Mouse (Mus musculus) mouse trophoblast stem cell (cell line): ENCODE data around the gene Usp40.
"Not testable (repeated sequence)": the region's sequence is repeated elsewhere in the genome, so short reads cannot be mapped to it uniquely, and the experiment has no call there.

Source experiments
- in situ Hi-C, 2 experiments: fragments of 300-500 bp; cut with MseI, MboI; formaldehyde crosslinking; loops; 2 replicates in 1 of 2; 3 replicates in 1 of 2; pipeline ENCODE4 v1.15.1; 2025

Usp40 gene

DNA sequence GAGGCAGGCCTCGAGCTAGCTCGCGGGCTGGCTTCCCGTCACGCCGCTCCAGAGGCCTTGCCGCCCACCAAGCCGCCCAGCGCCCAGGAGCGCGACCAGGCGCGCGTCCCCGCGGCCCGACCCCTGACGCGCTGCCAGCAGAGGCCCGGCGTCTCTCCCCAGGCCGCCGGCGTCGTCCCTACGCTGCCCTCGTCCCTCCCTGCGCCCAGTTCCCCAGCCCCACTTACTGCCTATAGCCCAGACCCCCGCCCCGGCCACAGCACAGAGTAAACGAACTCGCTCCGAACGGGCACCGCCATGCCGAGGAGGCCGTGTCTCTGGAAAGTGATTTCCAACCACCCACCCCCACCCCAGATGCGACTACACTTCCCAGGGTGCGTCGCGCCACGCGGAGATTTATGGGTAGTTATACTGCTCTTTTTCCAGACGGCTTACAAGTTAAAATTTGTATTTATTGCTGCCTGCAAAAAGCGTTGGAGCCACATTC is at the start of gene Usp40:
Gene Usp40, minus strand, starts transcription at position 341 of the 487 bp plus-strand sequence.
- in situ Hi-C loops = no loop called here

DNA sequence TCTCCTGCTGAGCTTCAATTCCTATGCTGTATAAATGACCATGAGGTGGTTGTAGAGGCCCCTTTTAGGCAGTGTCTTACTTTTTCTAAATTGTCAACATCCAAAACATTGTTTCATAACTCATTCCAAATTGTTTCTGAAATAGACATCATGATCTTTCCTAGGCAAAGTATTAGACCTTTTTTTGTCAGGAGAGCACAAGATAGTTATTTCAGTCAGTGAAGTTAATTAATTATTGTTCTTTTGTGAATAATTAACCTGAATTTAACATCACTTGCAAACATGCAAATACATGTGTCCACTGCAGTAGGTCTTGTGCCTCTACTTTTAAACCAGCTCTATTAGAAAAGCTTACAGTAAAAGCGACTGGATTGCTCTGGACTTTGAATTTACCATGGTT is 46.7 kb upstream of the Usp40 start, which contains the start of gene Ugt1a10:
Gene Ugt1a10, plus strand, starts transcription at position 301 of the 400 bp plus-strand sequence.
- in situ Hi-C loops = no loop called here

DNA sequence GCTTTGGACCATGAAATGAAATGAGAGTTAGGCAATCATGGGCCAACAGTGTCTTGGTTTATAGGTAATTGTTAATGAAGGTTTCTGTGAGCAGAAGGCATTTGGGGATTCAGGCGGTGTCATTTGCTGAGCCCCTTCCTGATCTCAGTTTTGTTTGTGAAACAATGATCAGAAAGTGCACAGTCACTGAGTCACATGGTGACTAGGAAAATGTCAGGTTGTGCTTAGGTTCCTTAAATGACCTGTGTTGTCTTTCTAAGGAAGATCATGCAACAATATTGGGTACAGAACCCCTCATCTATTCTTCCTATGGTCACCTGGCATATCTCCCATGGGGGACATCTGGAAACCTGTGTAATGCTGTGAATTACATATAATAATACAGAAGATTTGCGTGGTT is 39.1 kb upstream of the Usp40 start:
- in situ Hi-C loops = not testable (repeated sequence)

DNA sequence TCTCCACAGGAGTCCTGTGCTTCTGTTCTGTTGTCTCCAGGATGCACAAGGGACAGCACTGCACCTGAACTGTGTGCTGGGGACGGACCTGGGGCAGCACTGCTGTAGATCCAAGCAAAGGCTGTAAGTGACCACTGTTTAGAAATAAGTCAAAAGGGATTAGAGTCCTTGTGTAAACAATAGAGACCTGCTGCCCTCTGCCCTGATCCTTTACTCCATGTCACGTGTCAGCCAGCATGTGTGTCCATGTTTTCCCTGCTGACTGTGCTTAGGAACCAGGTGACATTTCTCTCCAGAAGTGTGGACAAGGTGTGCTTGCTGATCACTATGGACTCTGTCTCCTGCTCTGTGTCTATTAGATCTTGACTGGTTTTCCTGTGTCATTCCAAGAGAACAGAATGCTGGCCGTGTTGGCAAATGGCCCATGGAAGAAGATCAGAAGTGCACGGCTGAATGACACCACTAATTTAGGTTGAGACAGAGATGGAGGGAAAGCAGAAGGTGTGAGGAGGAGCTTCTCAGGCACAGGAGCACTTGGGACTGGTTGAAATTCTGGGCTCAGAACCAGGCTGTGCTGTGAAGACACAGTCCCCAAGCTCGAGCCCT is 36.6 kb upstream of the Usp40 start:
- in situ Hi-C loops = not testable (repeated sequence)

GRCm38 (mm10) chr1:88043044-88043443 is 34.7 kb upstream of the Usp40 start:
- in situ Hi-C loops = not testable (repeated sequence)

DNA sequence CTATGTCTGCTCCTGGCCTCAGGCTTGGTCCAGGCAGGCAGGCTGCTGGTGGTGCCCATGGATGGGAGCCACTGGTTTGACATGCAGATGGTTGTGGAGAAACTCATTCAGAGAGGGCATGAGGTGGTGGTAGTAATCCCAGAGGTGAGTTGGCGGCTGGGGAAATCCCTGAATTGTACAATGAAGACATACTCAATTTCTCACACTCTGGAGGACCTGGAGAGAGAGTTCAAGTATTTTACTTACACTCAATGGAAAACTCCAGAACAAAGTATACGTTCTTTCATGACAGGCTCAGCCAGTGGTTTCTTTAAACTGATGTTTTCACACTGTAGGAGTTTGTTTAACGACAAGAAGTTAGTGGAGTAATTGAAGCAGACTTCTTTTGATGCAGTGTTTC is 16.9 kb upstream of the Usp40 start:
- in situ Hi-C loops = not testable (repeated sequence)

- in situ Hi-C loops = no loop called here
Measured at GRCm38 (mm10) chr1:88015371-88015770, 7.0 kb upstream of the Usp40 start.

- in situ Hi-C loops = no loop called here
Measured at GRCm38 (mm10) chr1:88014671-88015070, 6.3 kb upstream of the Usp40 start.

DNA sequence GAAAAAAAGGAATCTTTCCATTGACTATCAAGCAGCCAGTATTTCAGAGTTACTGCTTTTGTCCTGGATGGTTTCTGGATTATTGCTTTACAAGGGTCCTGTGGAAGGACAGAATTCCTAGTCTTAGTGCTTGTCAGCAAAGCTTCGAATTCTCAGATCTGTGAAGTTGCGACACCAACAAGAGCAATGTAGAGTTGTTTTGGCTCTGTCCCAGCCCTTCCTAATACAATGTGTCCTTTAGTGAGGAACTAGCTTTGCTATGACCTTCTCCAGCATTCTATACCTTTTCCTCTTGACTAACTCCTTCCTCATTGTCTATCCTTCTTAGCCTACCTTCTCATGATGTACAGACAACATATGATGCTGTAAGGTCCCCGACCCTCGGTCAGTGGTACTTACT is 5.8 kb upstream of the Usp40 start:
- in situ Hi-C loops = no loop called here

- in situ Hi-C loops = no loop called here
Measured at GRCm38 (mm10) chr1:88013726-88014125, 5.4 kb upstream of the Usp40 start.

- in situ Hi-C loops = no loop called here
Measured at GRCm38 (mm10) chr1:88009521-88009920, 1.2 kb upstream of the Usp40 start.

DNA sequence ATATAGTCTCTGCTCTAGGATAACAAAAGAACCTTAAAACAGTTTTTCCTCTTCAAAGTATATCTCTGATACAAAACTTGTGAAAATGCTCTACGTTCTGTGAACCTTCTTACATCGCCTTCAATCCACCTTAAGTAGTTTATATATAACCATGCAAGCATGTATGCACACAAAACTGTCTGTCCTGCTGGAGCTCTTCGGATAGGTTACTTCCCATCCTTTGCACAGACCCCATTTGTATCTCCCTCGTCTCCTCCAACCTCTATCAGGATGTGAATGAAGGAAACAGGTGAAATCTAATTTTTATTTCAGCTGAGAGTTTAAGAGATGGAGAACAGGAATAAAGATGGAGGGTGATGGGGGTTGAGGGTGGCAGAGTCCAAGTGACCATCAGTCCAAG is 384 bp upstream of the Usp40 start:
- in situ Hi-C loops = no loop called here

DNA sequence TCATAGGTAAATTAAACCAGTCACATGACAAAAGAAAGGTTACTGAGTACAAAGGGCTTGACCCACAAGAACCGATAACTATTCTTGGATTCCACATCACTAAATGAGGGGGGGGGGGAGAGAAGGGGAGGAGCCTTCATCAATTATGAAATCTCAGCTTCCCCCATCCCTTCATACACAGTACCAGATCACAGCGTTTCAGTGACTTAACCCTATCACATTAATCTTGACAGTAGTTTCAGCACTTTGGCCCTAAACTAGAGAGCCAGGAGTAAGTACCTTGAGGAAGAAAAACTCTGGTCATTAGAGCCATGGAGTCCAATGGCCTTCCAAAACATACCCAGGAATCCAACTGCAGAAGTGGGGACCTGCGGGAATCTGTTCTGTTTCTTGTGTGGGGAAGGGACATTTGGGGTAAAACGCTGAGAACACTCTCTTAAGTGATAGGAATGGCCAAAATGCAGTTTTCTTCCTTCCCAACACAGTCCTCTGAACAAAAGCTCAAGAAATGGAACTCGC is 600 bp downstream of the Usp40 start:
- in situ Hi-C loops = no loop called here

- in situ Hi-C loops = no loop called here
Measured at GRCm38 (mm10) chr1:87992716-87993115, 15.6 kb downstream of the Usp40 start.

DNA sequence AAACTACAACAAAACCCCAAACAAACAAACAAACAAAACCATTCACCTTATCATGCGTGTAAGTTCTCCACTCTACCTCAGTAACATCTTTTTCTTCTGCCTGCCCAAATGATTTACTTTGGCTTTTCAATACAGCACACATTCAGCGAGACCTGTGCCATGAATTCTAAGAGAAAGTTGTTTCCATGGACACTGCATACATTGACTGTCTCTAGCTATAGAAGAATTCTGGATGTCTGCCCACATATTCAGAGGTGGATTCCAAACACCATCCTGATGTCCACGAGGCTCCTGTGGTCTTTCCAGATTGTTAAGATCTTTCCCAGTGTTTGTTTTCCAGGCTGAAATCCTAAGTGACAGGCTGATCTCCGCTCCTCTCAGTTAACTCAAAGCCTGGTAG is 26.1 kb downstream of the Usp40 start:
- in situ Hi-C loops = no loop called here

GRCm38 (mm10) chr1:87970381-87970780 is 38.0 kb downstream of the Usp40 start:
- in situ Hi-C loops = no loop called here

GRCm38 (mm10) chr1:87961459-87962167 is 46.7 kb downstream of the Usp40 start:
- in situ Hi-C loops = no loop called here

DNA sequence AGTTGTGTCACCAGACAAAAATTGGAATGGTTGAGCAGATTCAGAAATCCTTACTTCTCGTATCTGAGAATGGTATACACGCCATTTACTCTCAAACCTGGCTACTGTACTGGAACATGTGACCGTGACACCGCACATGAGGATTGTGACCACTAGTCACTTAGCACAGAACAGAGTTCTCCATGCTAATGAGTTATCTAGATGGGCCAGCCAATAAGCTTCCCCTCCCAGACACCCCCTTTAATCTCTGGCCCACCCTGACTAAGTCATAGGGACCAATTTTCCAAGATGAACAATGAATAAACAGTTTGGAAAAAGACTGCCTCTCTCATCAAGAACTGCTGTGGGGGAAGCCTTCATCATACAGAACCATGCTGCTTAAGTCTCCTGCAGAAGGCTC is 47.6 kb downstream of the Usp40 start:
- in situ Hi-C loops = no loop called here

DNA sequence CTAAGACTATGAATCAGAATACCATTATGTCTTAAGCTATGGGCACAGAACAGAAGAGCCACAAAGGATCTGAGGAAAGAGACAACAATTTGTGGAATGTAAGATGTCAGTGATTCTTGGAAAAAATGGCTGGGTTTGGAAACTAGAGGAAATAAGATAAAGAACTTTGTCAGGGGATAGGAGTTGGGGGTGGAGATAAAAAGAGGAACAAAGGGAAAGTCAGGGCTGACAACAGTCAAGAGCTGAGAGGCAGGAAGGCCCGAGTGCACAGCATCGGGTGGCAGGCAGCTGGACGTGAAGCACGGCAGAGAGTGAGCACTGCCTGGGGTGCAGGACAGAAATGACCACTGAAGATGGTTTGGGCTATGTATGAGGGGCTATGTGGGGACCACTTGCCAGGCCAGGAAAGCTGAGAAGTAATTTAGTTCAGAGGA is 48.3 kb downstream of the Usp40 start:
- in situ Hi-C loops = no loop called here

GRCm38 (mm10) chr1:87959532-87959931 is 48.8 kb downstream of the Usp40 start:
- in situ Hi-C loops = no loop called here

DNA sequence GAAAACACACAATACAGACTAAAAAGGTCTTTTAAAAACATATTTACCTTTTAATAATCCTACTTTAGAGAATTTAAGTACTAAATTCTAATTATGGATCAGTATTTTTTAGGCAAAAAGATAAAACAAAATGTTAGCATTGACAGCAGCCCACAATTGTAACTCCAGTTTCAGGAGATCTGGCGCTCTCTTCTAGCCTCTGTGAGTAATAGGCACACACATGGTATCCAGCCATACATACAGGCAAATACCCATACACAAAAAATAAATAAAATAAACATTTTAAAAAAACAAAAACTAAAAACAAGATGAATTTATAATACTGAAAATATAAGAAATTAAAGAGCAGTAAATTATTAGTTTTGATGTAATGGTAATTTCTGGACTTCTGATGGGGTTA is 49.4 kb downstream of the Usp40 start:
- in situ Hi-C loops = no loop called here

GRCm38 (mm10) chr1:87953073-87953472 is 55.3 kb downstream of the Usp40 start:
- in situ Hi-C loops = no loop called here

GRCm38 (mm10) chr1:87951641-87952040 is 56.7 kb downstream of the Usp40 start:
- in situ Hi-C loops = no loop called here
